Mouse (Mus musculus) forebrain, embryonic 11.5 days (tissue): ENCODE data around the gene Pgr. TPM values are rescaled to one million over a fixed set of nuclear protein-coding genes. Genes with fewer than 3 reads are reported as not detected.

Experiments
- ATAC-seq: fragments of 200-750 bp; cut with Nextera tagmentation; replicated peaks from 2 replicates; pipeline ENCODE4 v1.8.0; 2017; ENCODE audit warnings: moderate TSS enrichment; ENCODE audit not compliant: low FRiP score
- DNase-seq: peaks from one replicate; pipeline ENCODE4 v3.0.0-alpha.2; 2017; ENCODE audit warnings: low spot score
- H3K27ac ChIP-seq: fragments of 300-500 bp; sonication (generic); 2 replicates; pipeline ENCODE4 v1.5.1; 2014; ENCODE audit warnings: low read depth, low read length
- H3K27me3 ChIP-seq: fragments of 300-500 bp; sonication (generic); 2 replicates; pipeline ENCODE4 v1.6.1; 2014; ENCODE audit warnings: mild to moderate bottlenecking, low read length, mixed read lengths; ENCODE audit not compliant: control insufficient read depth, insufficient read depth
- H3K36me3 ChIP-seq: fragments of 300-500 bp; sonication (generic); 2 replicates; pipeline ENCODE4 v1.6.1; 2014; ENCODE audit warnings: mild to moderate bottlenecking, low read length, moderate library complexity, mixed read lengths; ENCODE audit not compliant: control insufficient read depth, insufficient read depth
- H3K4me1 ChIP-seq: fragments of 300-500 bp; sonication (generic); replicated peaks from 2 replicates; pipeline ENCODE4 v1.6.1; 2014; ENCODE audit warnings: low read length, mixed read lengths; ENCODE audit not compliant: control insufficient read depth, insufficient read depth
- H3K4me2 ChIP-seq: fragments of 300-500 bp; sonication (generic); 2 replicates; pipeline ENCODE4 v1.6.1; 2014; ENCODE audit warnings: low read depth, mild to moderate bottlenecking, low read length, moderate library complexity, mixed read lengths; ENCODE audit not compliant: severe bottlenecking
- H3K4me3 ChIP-seq: fragments of 300-500 bp; sonication (generic); 2 replicates; pipeline ENCODE4 v1.5.1; 2014; ENCODE audit warnings: low read depth, low read length
- H3K9ac ChIP-seq: fragments of 300-500 bp; sonication (generic); 2 replicates; pipeline ENCODE4 v1.6.1; 2014; ENCODE audit warnings: low read length
- H3K9me3 ChIP-seq: fragments of 300-500 bp; sonication (generic); 2 replicates; pipeline ENCODE4 v1.6.1; 2016; ENCODE audit warnings: low read length, mixed read lengths; ENCODE audit not compliant: control insufficient read depth
- WGBS: fragments of 180-500 bp; shearing (Covaris S2); extraction: QIAGEN DNeasy Blood & Tissue Kit; methylation state at CpG from one replicate; pipeline ENCODE4 v1.1.7; 2014; 5-methylcytosine and 5-hydroxymethylcytosine counted together
- polyA plus RNA-seq: library from polyadenylated mRNA; unstranded; fragments of >200 nt; fragmentation: Nextera tagmentation; extraction: Ambion mirVana; gene quantifications from 2 replicates; pipeline ENCODE4 v1.2.1, GENCODE M21; 2014

The Pgr gene
- polyA plus RNA-seq, 1 experiment from 2014 or later: 0.53 TPM

DNA sequence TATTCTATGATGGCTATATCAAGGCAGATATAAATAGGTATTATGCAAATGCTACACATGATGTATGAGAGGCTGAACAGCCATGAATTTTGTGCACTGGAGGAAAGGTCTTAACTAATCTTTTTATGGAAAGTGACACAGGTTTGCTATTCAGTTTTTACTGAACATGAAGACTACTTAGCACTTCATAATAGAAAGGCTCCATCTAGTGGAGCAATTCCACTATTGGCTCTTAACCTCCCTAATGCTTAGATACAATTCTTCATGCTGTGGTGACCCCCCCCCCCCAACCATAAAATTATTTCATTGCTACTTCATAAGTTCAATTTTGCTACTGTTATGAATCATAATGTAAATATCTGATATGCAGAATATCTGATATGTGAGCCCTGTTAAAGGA lies 101.5 kb downstream of the Pgr start:
- ATAC-seq (0 out of 2 replicates have a peak, but pooled peaks have one; percentile 30), DNase-seq (no peak)
- H3K4me1 ChIP-seq: no peaks in the 10 kb centered on the region
- no peak overlapping the region for H3K27ac ChIP-seq
- no peaks in the 10 kb centered on the region for H3K9me3 ChIP-seq
- H3K36me3 ChIP-seq: no peaks in the 10 kb centered on the region
- no peak overlapping the region for H3K4me3 ChIP-seq
- no peaks in the 10 kb centered on the region for H3K27me3 ChIP-seq
- no peak overlapping the region for H3K9ac ChIP-seq
- no peak overlapping the region for H3K4me2 ChIP-seq

GRCm38 (mm10) chr9:9015108-9015507 lies 115.5 kb downstream of the Pgr start:
- Histone ChIP-seq H3K27ac (no peak overlapping the region), H3K4me2 (no peak overlapping the region), H3K9ac (no peak overlapping the region), H3K36me3 (no peaks in the 10 kb centered on the region), H3K4me1 (no peaks in the 10 kb centered on the region), H3K9me3 (no peaks in the 10 kb centered on the region), H3K4me3 (no peak overlapping the region), H3K27me3 (no peaks in the 10 kb centered on the region)
- DNase-seq (no peak), ATAC-seq (no peak)
- WGBS: 92% methylated on average over 2 of the region's 2 CpGs

Other genes with a start within 250 kb of the Pgr start
- 0.11 TPM in 1 of 2 replicates, not detected in the other for gene Gm16485, start 72.0 kb downstream of the Pgr start, polyA plus RNA-seq